Mouse (Mus musculus) cerebellum, adult 2 months (tissue): ENCODE measurements around the gene Phgdh. TPM values are rescaled to one million over a fixed set of nuclear protein-coding genes. Genes with fewer than 3 reads are reported as not detected.

Experiments used
- DNase-seq, 2 experiments: peaks; one replicate each; pipeline ENCODE4 v3.0.0; 2021
- H3K27ac ChIP-seq: fragments of 200-500 bp; 2 replicates; pipeline ENCODE4 v1.5.1; 2012; ENCODE audit warnings: low read length, control low read depth, inconsistent platforms; ENCODE audit not compliant: insufficient read depth
- H3K27me3 ChIP-seq: fragments of 200-500 bp; 2 replicates; pipeline ENCODE4 v1.6.1; 2012; ENCODE audit warnings: inconsistent platforms, mild to moderate bottlenecking, low read length, moderate library complexity; ENCODE audit not compliant: control insufficient read depth, insufficient read depth
- H3K4me1 ChIP-seq: fragments of 200-500 bp; 2 replicates; pipeline ENCODE4 v1.6.1; 2011; ENCODE audit warnings: low read length; ENCODE audit not compliant: control insufficient read depth, insufficient read depth
- H3K4me3 ChIP-seq: fragments of 200-500 bp; replicated peaks from 2 replicates; pipeline ENCODE3; 2011; ENCODE audit warnings: mild to moderate bottlenecking, low read depth, low read length, control low read depth; ENCODE audit not compliant: insufficient read depth
- CTCF ChIP-seq: fragments of 200-500 bp; IDR thresholded peaks from 2 replicates; pipeline ENCODE4 v1.5.1; 2011; ENCODE audit warnings: low read depth, mild to moderate bottlenecking, control low read depth, low read length, moderate library complexity, borderline replicate concordance; ENCODE audit not compliant: insufficient read depth
- POLR2A ChIP-seq: fragments of 200-500 bp; IDR thresholded peaks from 2 replicates; pipeline ENCODE4 v1.6.1; 2011; ENCODE audit warnings: low read length, control low read depth, borderline replicate concordance; ENCODE audit not compliant: insufficient read depth
- WGBS: fragments of 180-500 bp; shearing (Covaris S2); methylation state at CpG from one replicate; pipeline ENCODE4 v1.1.7; 2018; 5-methylcytosine and 5-hydroxymethylcytosine counted together
- polyA plus RNA-seq: library from polyadenylated mRNA; depleted of rRNA; stranded (reverse); fragments of >200 nt; gene quantifications from 2 replicates; pipeline ENCODE4 v1.2.3, GENCODE M21; 2012

Phgdh gene
- polyA plus RNA-seq, 1 experiment: 98.0 TPM

- no peaks in the 10 kb centered on the region for H3K4me1 ChIP-seq
- TF ChIP-seq POLR2A: no peak
- H3K27ac ChIP-seq: no peak overlapping the region
- no peak overlapping the region for H3K4me3 ChIP-seq
- 93% methylated on average over 17 of the region's 17 CpGs for WGBS
- no peaks in the 10 kb centered on the region for H3K27me3 ChIP-seq
- DNase-seq: no peak
These were observed 1.2 kb upstream of the Phgdh start for GRCm38 (mm10) chr3:98340818-98341594.

DNA sequence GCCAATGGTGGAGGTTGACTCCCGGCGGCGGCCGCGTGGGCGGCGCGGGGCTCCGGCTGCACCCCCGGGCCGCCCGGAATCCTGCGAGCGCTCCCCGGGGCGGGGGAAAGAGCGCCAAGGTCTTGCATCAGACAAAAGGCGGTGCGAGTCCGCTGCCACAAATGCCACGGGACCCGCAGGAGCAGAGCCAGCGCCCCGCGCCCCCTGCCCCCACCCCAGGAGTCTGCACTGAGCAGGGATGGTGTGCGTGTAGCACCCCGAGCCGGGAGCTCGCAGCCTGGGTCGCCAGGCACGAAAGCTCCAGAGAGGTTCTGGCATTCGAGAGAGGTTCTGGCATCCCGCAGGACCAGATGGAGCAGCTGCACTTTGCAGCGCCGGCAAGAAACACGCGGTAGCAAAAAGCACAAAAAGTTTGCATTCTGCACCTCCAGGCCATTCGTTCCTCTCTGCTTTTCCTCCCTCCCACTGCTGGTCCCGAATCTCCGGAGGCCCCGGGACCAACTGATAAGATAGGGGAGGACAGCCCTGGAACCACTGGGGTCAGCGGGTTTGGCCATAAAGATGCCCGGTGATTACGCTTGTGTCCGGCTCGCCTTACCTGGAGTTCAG, 589 bp downstream of the Phgdh start:
- WGBS: under 1% methylated on average over 46 of the region's 46 CpGs
- peak; percentile 23 to 43 for DNase-seq
- Histone ChIP-seq H3K27ac (no peak overlapping the region), H3K4me3 (peak overlapping the region; percentile 50), H3K27me3 (no peaks in the 10 kb centered on the region), H3K4me1 (no peaks in the 10 kb centered on the region)
- TF ChIP-seq CTCF: no peak
- no peak for TF ChIP-seq POLR2A

DNA sequence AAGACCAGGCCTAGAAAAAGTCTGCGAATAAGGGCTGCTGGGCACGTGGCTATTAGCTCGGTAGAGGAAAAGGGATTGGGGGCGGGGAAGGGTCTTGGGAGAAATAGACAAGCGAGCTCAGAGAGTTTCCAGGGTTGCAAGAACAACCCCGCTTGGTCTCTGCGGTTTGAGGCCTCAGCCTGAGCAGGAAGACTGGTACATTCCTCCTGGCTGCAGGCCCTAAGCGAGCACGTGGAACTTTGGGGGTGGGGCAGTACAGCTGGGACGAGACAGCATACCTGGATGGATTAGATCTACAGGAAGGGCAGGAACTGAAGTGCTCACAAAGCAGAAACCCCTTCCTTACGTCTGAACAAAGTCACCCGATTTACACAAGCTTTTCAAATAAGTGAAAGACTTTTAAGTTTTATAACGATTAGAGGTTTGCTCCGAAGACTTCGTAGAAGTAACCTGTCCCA, 1.2 kb downstream of the Phgdh start:
- Histone ChIP-seq H3K4me1 (no peaks in the 10 kb centered on the region), H3K27me3 (no peaks in the 10 kb centered on the region), H3K27ac (no peak overlapping the region), H3K4me3 (peak overlapping the region; percentile 19)
- WGBS: 19% methylated on average over 15 of the region's 15 CpGs
- TF ChIP-seq CTCF: no peak
- no peak for TF ChIP-seq POLR2A
- DNase-seq: peak; percentile 29 to 30

DNA sequence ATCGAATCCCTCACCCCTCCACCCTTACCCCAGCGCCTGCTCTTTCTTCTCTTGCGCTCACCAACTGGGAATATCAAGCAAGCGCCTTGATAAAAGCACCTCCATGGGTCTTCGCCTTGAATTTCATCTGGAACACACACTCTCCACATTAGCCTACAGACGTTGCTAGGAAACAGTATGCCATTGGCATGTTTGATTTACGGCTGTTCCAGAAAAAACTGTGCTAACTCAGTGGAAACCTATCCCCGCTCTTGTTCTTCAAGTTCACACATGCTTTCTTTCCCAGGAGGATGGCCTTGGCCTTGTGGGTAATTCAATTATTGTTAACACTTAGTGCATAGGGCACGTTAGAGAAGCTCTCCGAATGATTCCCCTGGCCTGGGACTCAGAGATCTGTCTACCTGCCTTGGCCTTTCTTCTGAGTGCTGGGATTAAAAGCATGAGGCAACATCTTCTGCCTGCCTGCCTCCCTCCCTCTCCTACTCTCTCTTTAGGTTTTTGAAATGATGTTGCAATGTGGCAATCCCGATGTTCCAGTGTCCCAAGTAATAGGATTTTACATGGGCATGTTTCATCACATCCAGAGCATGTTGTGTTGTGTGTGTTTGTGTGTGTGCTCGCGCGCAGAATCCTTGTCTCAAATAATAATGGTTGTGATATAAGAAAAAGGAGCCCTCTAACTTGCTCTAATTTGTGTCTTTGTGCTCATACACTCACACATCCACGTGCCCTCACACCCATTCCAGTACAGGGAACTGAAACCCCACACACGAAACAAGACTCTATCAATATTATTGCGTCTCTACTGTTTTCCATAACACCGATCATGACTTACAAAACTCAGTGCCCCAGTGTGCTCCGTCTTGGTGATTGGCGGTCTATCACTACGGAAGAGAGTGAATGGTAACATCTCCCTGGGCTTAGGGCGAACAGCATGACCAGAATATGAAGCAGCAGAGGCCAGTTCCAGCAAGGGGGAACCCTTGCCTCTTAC, 2.8 kb downstream of the Phgdh start:
- WGBS: 70% methylated on average over 22 of the region's 22 CpGs
- Histone ChIP-seq H3K4me3 (no peak overlapping the region), H3K4me1 (no peaks in the 10 kb centered on the region), H3K27me3 (no peaks in the 10 kb centered on the region), H3K27ac (no peak overlapping the region)
- no peak for TF ChIP-seq POLR2A
- no peak for TF ChIP-seq CTCF
- no peak for DNase-seq

GRCm38 (mm10) chr3:98335886-98336285, 3.9 kb downstream of the Phgdh start:
- 77% methylated on average over 7 of the region's 7 CpGs for WGBS
- no peak overlapping the region for H3K27ac ChIP-seq
- no peak for DNase-seq
- TF ChIP-seq CTCF (no peak), POLR2A (no peak)
- no peaks in the 10 kb centered on the region for H3K27me3 ChIP-seq
- H3K4me1 ChIP-seq: no peaks in the 10 kb centered on the region
- no peak overlapping the region for H3K4me3 ChIP-seq

DNA sequence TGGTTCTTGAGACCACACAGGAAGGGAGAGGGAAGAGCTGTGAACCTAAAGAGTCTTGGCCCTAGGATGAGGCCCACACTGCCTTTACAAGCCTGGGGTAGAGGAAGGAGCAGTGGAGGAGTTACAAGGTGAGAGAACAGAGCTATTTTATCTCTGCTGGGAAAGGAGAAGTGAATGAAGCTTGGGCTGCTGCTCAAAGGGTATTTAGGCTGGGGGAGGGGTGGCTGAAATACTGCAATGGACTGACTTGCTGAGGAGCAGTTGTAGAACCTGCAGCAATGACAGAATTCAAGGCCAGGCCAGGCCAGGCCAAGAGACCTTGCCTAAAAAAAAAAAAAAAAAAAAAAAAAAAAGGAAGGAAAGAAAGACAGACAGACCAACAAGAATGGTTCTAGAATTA, 4.5 kb downstream of the Phgdh start:
- Histone ChIP-seq H3K27ac (no peak overlapping the region), H3K4me3 (no peak overlapping the region), H3K27me3 (no peaks in the 10 kb centered on the region), H3K4me1 (no peaks in the 10 kb centered on the region)
- no peak for TF ChIP-seq CTCF
- TF ChIP-seq POLR2A: no peak
- no peak for DNase-seq

DNA sequence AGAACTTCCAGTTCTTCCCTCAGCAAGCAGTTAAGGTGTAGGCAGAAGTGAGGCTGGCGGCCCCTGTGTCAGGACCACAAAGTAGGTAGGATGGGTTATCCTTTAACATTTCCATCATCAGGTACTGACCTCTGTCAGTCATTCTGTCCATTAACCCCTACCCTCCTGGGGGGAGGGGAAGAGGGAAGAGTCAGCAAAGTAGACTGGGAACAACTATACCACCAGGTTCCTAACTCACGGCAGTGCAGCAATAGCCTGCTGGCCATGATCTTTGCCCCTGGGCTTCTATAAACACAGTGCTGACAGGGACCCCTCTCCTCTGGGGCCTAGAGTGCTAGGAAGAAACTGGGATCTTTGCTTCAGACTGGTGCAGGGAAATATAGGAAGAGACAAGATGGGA, 5.8 kb downstream of the Phgdh start:
- Histone ChIP-seq H3K4me1 (no peaks in the 10 kb centered on the region), H3K27ac (no peak overlapping the region), H3K27me3 (no peaks in the 10 kb centered on the region), H3K4me3 (no peak overlapping the region)
- TF ChIP-seq CTCF: no peak
- TF ChIP-seq POLR2A: no peak
- no peak for DNase-seq
- WGBS: 99% methylated on average over 2 of the region's 2 CpGs
